Mouse (Mus musculus): ENCODE data around the gene Mbd3l2.
"Not testable (repeated sequence)": the region's sequence is repeated elsewhere in the genome, so short reads cannot be mapped to it uniquely, and the experiment has no call there.

The Mbd3l2 gene

GRCm38 (mm10) chr9:18430354-18430753 lies at the start of gene Mbd3l2:
Mbd3l2 (plus strand) TSS chr9:18430654.
- in situ Hi-C loops (cut with MboI, MseI) = no loop called here

DNA sequence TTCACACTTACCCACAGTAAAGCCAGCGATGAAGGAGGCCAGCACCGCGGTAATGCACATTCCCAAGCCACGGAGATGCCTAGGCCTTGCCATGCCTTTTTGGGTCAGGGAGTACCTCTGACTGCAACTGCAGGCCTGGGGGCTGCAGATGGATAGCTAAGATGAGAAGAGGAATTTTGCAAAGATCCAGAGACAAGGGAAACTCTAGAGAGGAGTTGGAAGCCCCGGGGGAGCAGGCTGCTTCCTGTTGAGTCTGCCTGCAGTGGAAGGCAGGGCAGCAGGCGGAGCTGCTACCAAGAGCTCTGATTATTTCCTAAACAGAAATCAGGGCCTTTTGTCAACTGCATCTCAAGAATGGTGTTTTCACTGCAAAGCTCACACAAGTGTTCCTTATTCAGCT lies 44.7 kb upstream of the Mbd3l2 start:
- in situ Hi-C loops (cut with MboI, MseI) = no loop called here

- in situ Hi-C loops (cut with MboI, MseI) = no loop called here
These were observed 30.8 kb upstream of the Mbd3l2 start for GRCm38 (mm10) chr9:18399629-18400028.

GRCm38 (mm10) chr9:18402895-18403294 lies 27.6 kb upstream of the Mbd3l2 start, which contains the start of gene Naalad2:
Naalad2 (minus strand) TSS chr9:18402995.
- in situ Hi-C loops (cut with MboI, MseI) = not testable (repeated sequence)

GRCm38 (mm10) chr9:18404118-18404517 lies 26.3 kb upstream of the Mbd3l2 start, which contains the start of gene Ubtfl1:
Ubtfl1 (plus strand) TSS chr9:18404418.
- in situ Hi-C loops (cut with MboI, MseI) = no loop called here

GRCm38 (mm10) chr9:18412371-18412770 lies 18.1 kb upstream of the Mbd3l2 start:
- in situ Hi-C loops (cut with MboI, MseI) = loop anchor here (5.0 kb wide), 1 partner anchor 360 kb away; no protein-coding TSS in a partner anchor

DNA sequence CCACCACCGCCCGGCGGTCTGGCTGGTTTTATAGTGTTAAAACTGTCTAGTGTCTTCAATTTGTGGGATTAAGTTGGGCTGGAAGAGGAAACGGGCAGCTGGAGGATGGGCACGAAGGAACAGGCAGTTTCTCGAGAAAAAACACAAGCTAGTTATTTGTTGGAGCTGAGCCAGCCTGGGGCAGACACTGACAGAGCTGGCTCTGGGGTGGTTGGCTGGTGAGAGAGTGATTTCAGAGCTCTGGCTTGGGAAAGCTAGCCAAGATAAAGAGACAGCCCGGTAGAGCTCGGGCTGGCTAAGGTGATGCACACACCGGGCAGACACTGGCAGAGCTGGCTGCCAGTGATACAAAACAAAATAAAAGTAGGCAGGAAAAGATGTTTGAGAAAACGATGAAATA lies 1.2 kb downstream of the Mbd3l2 start:
- in situ Hi-C loops (cut with MboI, MseI) = no loop called here

DNA sequence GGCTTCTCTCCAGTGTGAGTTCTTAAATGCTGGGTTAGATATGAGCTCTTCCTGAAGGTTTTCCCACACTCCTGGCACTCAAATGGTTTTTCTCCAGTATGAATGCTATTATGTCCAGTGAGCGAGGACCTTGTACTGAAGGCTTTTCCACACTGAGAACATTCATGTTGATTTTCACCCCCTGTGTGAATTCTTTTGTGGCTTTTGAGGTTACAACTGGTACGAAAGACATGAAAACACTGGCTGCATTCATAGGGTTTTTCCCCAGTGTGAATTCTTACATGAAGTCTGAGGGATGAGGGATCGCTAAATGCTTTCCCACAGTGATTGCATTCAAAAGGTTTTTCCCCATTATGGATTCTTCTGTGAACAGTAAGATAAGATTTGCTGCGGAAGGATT lies 26.1 kb downstream of the Mbd3l2 start:
- in situ Hi-C loops (cut with MboI, MseI) = no loop called here

GRCm38 (mm10) chr9:18467350-18467749 lies 36.9 kb downstream of the Mbd3l2 start:
- in situ Hi-C loops (cut with MboI, MseI) = no loop called here

GRCm38 (mm10) chr9:18468005-18468404 lies 37.6 kb downstream of the Mbd3l2 start:
- in situ Hi-C loops (cut with MboI, MseI) = no loop called here

- in situ Hi-C loops (cut with MboI, MseI) = loop anchor here (10.0 kb wide), 2 partner anchors 189 to 1151 kb away; partner anchors contain the start of gene Zfp317
These were observed 43.1 kb downstream of the Mbd3l2 start for GRCm38 (mm10) chr9:18473324-18474128.

GRCm38 (mm10) chr9:18478168-18478567 lies 47.7 kb downstream of the Mbd3l2 start, which contains the start of the genes Zfp558 and Mbd3l1:
Zfp558 (minus strand) TSS chr9:18478268.
Mbd3l1 (plus strand) TSS chr9:18478359.
- in situ Hi-C loops (cut with MboI, MseI) = loop anchor here (10.0 kb wide), 2 partner anchors 193 to 1147 kb away; partner anchors contain the start of gene Zfp317
